Mouse (Mus musculus) testis, adult 2 months (tissue): Measurements from ENCODE around the gene Hoxb6.

Experiments used
- CTCF ChIP-seq: fragments of 200-500 bp; IDR thresholded peaks from 2 replicates; pipeline ENCODE4 v1.5.1; 2012; ENCODE audit warnings: low read depth, mild to moderate bottlenecking, inconsistent platforms, low read length, moderate library complexity; ENCODE audit not compliant: control insufficient read depth, insufficient read depth, insufficient replicate concordance
- POLR2A ChIP-seq: fragments of 200-500 bp; IDR thresholded peaks from 2 replicates; pipeline ENCODE4 v1.6.1; 2012; ENCODE audit warnings: low read depth, mild to moderate bottlenecking, inconsistent platforms, low read length, moderate library complexity; ENCODE audit not compliant: control insufficient read depth

DNA sequence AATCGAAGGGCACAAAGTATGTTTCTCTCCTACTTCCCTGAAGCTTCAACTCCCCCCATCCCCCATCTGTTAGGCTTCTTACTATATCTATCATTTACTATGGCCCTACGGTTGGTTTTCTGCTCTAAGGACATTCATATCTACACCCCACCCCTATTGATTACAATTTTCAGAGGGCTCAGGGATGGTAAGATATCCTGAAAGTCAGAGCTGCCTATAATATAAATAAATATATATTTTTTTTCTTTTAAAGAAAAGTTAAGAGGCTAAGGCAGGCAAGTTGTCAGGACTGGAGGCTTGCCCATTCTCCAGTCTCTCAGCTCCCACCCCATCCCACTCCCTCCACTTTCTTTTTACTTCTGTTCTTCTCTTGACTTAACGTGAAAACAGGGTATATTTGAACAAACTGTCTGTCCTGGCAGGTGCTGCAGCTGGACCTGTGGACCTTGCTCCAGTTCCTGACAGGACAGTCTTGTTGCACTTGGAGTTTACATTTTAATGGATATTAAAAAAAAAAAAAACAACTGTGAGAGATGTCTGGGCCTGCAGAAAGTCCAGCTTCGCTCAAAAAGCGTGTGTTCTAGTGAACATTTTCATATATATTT, 54.7 kb downstream of the Hoxb6 start:
- TF ChIP-seq CTCF (no peak), POLR2A (no peak)
